Mouse (Mus musculus) natural killer cell, adult 2 months (primary cell): ENCODE results near the gene Caprin1.

Source experiments
- DNase-seq, 2 experiments: peaks; one replicate each; pipeline ENCODE4 v3.0.0; 2022; ENCODE audit warnings: low spot score in 2 of 2

The Caprin1 gene

DNA sequence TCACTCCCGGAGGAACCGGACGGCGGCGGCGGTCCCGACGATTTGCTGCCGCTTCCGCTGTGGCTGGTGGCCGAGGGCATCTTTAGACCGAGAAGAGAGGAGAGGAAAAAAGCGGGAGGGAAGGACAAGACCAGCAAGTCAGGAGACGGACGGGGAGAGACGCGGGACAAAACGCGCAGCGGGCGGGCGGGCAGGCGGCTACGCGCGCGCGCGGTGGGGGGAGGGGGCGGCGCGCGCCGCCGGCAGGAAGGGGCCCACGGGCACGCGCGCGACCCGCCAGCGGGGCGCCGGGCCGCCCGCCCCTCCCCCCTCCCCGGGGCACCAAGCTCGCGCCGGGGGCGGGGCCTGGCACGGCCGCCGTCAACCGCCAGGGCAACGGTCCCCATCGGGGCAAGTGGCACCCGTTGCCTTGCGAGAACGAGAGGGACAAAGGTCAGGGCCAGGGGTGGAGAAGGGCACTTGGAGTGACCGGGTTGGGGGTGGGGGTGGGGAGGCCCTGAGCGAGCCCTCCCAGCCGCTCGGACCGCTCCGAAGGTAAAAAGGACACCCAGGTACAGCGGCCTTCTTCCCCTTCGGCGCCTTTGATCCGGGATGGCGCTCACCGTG, 485 bp downstream of the Caprin1 start:
- peak in 1 of 2 experiments; percentile 79 for DNase-seq

DNA sequence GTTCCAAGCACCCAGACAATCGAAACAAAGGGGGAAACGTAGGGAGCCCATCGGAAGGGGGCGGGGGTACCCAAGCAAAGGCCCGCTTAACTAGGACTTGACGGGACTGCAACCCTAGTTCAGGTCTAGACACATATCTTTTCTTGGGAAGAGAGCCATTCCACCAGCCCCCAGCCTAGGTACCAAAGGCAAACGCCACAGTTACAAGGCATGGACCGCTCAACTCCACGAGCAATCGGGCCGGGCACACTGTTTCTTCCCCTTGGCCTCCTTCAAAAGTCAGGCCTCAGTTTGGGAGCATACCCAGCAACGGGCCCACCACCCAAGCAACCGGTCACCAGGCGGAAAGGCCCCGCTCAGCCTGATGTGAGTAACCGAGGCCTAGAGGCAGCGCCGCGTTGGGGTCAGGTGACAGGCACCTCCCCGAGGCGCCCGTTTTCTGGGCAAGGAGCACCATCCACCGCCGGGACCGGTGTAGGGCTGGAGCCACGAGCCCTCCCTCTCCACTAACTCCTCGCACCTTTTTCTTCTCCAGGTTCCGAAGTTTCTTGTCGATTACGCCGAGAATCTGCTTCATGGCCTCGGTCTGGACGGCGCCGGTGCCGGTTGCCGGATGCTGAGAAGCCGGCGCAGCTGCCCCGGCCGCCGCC, 1.1 kb downstream of the Caprin1 start:
- peak; percentile 51 to 55 for DNase-seq

DNA sequence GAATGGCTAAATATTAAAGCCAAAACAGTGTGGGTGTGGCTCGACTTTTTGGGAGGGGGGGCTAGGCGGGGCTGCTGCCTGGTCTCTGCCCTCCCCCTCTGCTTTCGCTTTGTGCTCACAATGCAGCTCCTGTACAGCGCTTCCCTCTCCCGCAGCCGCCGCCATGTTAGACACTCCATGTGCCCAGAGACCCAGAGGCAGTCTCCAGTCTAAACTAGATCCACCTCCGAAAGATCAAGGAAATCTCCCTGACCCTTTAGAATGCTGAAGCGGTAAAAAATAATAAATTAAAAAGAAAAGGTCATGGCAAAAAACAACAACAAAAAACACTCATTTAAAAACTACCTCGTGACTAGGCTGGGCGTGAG, 1.6 kb downstream of the Caprin1 start:
- DNase-seq: peak; percentile 73 to 82

DNA sequence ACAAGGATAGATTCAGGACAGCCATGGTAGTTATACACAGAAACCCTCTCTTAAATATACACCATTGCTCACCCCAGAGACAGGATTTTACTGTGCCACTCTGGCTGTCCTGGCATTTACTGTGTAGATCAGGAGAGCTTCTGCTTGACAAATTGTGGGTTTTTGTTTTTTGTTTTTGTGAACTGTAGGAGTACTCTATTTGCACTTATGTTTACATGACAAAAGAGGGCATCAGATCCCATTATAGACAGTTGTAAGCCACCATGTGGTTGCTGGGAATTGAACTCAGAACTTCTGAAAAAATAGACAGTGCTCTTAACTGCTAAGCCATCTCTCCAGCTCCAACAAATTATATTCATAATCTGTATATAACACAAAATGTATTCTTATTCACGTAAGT, 5.4 kb downstream of the Caprin1 start:
- no peak for DNase-seq

DNA sequence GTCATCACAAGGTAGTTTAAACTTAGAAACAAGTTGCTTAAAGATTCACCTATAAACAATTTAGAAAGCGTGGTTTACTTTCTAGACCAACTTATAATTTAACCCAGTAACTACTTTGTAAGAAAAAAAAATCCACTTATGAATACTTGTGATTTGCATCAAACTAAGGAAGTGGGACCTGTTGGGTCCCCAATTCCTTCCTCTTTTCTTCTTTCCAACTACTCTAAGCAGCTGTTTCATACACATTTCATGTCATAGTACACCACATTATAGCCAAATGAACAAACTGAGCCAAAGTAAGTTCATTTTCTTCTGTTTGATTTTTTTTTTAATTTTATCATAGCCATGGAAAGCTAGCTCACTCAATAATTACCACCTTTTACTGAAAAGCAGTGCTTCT, 11.7 kb downstream of the Caprin1 start:
- no peak for DNase-seq

DNA sequence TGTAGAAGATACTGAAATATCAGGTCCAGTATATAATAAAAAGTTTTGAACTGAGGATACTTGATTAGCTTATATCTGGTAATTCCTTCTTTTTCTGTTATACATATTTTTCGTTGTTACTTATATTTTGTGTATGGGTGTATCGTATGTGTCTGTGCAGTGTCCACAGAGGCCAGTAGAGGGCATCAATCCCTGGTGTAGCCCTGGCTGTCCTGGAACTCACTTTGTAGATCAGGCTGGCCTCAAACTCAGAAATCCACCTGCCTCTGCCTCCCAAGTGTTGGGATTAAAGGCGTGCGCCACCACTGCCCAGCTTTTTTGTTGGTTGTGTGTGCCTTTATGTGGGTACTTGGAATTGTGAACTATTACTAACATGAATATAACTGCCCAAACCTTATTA, 12.8 kb downstream of the Caprin1 start:
- peak in 1 of 2 experiments; percentile 33 for DNase-seq

DNA sequence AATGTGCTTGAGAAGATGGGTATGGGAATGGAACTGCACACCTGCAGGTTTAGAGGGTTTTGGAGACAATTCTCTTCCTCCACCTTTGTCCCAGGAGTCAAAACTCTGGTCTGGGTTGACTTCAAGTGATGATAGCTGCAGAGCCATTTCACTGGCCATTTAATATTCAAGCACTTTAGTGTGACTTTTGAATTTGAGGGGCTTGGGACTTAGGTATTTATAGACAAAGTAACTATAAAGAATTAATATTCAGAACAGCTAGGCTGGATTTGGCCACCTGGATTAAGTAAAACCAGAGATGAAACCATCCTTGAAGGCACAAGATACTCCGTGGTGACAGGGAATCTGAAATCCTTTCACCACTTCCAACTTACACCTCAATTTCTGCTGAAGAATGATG, 35.0 kb downstream of the Caprin1 start:
- DNase-seq: no peak

DNA sequence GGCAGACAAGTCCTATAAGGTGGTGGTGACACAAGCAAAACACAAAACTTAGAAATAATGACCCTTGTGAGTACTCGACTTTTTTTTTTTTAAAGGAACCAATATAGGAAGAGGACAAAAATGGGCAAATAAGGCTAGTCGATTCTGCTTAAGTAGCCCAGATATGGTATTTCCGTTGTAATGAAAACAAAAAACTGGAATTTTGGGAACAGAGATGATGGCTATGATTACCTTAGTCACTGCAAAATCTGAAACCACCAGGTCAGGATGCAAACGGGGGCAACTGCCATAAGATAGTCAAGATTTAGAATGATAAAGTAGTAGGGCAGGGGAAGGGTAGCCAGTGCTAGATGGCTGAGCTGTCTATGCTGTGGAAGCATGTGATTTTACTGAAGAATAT, 35.5 kb downstream of the Caprin1 start:
- no peak for DNase-seq

DNA sequence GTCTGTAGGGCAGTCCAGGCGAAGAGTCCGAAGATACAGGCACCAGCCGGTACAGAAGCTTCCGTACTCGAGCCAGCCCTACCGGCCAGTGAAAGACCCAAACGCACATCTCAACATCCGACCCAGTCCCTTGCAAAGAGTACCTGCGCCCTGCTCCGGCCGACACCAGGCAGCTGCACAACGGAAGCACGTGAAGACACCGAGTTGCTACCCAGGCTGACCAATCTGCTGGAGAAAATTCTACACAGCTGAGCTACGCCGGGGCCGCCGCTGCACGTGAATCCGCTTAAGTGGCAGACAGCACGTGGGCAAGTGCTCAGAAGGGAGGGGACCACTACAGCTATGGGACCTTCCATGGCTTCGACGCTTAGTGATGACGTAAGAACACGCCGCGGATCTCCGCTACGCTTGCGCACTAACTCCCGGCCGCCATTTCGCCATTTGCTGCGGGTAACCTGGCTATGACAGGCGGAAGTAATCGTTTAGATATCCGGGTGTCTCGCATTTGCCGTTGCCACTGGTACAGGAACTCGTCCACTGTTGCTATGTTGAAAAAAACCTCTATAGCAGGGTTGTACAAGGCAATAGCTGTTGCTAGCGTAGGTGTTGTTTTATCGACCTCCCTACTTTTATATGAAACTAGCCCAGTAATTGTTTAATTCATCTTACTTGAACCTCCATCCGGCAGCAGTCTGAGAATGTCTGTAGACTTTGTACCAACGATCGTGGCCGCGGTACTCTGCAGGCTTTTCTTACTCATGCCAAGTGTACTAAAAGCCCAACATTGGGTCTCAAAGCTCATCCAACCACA, 36.3 kb downstream of the Caprin1 start, which contains the start of gene Nat10:
Gene Nat10 (minus strand): TSS at position 365 of the 811 bp plus-strand sequence.
- DNase-seq: peak; percentile 99

DNA sequence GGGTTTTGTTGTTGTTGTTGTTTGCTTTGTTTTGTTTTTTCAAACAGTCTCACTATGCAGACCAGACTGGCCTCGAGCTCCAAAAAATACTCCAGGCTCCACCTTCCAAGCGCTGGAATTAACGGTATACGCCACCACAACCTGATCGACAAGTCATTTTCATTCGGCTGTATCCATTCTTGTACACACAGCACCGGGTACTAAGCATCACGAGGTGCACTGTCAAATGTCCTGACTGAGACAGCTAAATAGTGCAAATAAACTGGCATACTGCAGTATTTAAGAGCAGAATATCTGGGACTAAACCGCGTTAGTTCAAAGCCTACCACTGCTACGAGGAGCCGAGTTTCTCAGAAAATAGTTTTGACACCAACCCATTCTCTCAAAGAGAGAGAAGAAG, 37.0 kb downstream of the Caprin1 start:
- DNase-seq: peak in 1 of 2 experiments; percentile 12

DNA sequence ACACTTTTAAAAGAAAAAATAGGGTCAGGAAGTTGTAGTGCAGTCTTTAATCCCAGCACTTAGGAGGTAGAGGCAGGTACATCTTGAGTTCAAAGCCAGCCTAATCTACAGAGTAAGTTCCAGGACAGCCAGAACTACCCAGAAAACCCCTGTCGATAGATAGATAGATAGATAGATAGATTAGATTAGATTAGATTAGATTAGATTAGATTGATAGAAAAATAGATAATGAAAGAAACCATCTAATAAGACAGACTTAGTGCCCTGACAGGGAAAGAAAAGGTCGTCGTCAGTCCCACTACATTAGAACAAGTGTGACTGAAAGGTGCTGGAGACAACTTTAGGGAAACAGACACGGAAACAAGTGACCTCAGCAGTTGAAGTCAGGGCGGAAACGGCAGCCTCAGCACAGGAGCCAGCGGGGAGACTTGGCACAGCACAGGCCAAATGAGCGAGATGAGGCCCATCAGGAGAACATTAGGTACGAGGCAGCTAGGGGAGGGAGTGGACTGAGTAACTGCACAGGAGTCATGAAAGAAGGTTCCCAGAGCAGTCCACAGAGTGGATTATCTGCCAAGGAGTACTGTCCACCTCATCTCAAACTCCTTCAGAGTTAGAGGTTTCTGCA, 41.9 kb downstream of the Caprin1 start:
- no peak for DNase-seq

DNA sequence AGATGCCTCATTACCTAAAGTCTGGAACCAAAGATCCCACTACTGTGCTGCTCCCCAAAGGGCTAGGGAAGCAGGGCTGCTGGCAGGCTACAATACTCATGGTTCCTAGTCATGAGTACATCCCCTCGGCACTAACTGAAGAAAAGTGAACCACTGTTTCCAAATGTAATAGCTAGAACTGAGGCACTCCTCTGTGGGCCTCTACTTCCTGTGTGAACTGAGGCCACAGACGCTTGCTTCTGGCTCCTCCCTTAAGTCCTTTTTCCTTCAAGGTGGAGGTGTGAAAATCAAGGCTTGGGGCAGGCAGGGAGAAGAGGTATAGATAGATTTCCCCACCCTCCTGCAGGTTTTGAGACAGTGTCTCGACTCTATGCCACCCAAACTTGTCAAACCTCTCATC, 42.8 kb downstream of the Caprin1 start:
- DNase-seq: peak in 1 of 2 experiments; percentile 25

DNA sequence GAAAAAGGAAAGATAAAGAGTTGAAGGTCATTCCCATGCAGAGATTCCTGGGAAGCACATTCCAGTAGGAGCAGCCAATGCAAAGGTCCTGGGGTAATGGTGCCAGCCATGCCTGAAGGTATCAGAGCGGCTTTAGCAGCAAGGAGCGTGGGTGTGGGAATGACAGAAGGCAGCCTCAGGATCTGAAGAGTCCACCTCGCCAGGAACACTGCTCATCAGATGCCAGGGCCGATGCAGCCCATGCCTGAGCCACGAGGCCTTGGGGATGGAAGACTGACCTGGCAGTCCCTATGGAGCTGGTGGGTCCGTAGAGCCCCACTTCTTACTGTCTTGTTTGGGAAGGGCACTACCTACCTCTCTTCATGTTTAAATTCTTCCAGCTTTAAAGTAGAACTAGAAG, 45.7 kb downstream of the Caprin1 start:
- no peak for DNase-seq

DNA sequence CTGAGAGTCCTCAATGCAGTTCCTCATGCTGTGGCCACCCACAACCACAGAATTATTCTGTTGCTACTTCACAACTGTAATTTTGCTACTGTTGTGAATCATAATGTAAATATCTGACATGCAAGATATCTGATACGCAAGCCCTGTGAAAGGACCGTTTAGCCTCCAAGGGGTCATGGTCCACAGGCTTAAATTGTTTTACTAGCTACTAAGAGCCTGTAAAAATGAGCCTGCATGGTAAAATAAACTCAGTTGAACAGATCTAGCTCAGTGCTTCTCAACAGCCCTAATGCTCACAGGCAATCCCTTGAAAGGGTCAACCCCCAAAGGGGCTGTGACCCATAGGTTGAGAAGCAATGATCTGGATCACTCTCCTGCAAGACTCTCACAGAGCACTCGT, 48.4 kb downstream of the Caprin1 start:
- DNase-seq: no peak

DNA sequence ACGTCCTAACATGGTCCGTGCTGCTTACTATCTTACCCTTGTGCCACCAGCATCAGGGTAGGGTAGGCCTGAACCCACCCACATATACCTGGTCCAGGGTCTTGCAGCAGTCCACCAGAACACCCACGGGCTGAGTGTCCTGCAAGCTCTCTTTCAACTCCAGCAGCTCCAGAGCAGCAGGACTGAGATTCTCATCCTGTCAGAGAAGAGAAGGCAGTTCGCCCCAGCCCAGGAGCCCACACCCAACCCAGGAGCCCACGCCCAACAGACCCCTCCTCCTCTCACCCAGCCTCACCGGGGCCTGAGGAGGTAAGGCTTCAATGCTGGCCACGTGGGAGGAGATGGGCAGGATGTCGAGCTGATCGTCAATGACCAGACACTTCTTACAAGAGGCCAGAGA, 49.6 kb downstream of the Caprin1 start:
- DNase-seq: no peak

DNA sequence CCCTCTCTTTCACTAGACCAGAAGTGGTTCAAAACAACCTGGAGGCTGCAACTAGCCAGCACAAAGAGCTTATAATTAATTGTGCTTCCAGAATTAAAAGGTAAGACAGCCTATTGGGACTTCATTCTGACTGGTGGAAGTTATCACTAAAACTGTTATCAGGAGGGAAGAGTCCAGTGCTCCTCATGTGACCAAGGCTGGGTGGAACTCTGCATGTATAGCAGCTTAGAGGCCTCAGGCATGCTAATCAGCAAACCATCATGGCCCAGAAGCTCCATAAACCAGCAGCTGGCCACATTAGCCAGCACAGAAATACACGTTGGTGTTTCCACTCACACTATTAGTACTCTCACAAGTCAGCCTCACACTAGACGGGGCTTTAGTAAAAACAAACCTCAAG, 50.7 kb downstream of the Caprin1 start:
- DNase-seq: no peak

DNA sequence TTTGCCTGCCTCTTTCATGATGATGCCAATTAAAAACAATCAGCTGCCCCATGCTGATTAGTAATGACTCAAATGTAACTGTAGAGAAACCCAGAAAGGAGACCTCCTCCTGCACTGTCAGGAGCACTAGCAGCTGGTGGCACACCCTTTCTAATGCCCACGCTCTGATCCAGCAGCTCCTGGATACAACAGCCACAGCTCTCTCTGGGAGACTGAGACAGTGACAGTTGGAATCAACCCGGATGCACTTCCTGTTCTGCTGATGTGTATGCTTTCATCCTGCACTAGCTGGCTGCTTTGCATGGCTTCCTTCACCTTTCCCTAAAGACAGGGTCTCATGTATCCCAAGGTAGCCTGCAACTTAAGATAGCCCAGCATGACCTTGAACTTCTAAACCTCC, 51.4 kb downstream of the Caprin1 start:
- no peak for DNase-seq

DNA sequence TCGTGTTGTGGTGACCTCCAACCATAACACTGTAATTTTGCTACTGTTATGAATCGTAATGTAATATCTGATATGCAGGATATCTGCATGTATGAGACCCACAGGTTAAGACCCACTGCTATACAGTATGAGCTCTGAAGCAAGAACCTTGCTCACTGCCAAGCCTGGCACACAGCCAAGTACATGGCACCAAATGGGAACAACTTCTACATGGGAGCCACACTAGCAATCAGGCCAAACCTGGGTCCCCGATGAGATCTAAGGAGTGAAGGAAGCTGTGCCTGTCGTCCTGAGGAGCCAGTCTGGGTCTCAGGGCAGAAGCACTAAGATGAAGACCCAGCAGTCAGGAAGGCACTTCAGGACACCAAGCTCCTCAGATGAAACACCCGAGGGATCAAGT, 52.0 kb downstream of the Caprin1 start:
- no peak for DNase-seq

DNA sequence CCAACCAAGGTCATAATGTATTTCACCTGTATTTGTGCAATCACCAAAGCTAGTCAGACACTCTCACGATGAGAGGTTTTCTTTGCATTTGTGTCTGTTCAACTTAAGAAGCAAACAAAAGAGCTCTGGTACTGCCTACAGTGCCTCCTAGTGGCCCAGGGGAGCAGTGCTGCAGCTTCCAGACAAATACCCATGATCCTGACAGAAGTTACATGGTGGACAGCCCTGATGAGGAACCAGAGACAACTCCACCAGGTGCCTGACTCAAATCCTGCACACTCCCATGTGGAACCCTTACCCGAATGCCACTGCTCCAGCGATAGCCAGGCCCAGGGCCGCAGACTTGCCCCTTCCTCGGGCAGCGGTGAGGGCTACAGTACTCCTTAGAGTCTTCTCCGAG, 53.5 kb downstream of the Caprin1 start:
- DNase-seq: peak; percentile 35 to 64

DNA sequence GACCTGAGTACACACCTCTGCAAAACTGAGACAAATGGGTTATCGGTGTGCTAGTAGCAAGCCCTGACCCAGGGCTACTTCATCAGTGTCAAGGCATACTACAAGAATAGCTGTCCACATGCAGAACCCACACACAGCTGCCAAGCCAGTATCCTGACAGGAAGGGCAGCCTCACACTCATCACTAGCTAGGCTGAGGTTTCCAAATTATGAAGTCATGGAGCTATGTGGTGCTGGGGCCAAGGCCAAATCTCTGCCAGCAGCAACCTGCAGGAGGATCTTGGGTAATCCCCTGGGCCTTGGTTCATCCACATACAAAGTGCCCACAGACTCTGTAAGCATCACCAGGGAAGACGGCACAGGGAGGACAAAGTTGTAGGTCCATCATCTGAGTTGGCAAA, 53.9 kb downstream of the Caprin1 start:
- DNase-seq: no peak

DNA sequence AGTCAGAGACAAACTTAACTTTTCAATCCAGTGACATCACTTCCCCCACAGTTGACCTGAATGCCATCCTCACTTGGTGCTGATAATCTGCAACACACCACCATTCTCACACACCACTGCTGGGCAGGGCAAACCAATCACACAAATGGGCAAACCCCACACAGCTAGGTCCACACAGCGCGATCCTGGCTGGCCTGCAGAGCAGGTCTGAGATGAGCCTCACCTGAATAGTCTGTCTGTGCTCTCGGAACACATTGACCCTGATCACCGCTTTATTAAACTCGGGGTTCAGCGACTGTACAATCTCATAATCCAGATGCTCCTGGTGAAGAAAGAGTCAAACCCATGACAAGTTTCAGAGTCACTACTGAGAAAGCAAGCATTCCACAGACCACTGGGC, 54.6 kb downstream of the Caprin1 start:
- no peak for DNase-seq

DNA sequence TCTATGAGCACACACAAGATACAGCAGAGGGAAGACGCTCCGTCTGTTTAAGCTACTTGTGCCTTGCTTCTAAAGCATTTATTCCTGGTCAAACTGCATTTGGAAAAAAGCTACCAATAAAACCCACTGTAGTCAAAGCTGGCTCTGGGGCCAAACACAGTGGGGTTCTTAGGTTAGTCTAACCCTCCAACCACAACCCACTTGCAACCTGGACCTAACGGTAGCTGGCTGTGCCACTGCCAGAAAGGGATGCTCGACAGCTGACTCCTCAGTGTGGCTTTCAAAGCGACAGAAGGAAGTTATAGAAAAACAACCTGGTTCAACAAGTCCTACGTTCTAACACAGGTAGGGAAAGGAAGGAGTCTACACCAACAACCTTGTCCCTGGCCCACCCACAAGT, 66.0 kb downstream of the Caprin1 start:
- DNase-seq: no peak

DNA sequence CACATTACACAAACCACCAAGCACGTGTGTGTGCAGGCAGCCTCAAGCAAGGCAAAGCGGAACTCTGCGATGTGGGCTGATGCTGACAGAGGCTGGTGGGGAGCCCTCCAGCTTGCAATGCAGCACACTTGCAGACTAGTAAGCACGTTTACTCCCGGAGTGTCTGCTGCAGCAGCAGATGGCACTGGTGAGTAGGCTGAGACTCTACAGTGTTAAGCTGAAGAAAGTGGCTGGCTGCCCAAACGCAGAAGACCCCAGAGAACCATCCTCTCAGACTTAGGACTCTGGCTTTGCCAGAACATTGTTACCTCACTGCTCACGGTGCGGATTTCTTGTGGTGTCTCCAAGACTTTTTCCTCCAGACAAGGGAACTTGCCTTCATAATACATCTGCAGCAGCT, 66.5 kb downstream of the Caprin1 start:
- DNase-seq: no peak
